Mouse (Mus musculus) forebrain, embryonic 11.5 days (tissue): ENCODE results near the gene Ccdc8. TPM values are rescaled to one million over a fixed set of nuclear protein-coding genes. Genes with fewer than 3 reads are reported as not detected.

Source experiments
- ATAC-seq: fragments of 200-750 bp; cut with Nextera tagmentation; replicated peaks from 2 replicates; pipeline ENCODE4 v1.8.0; 2017; ENCODE audit warnings: moderate TSS enrichment; ENCODE audit not compliant: low FRiP score
- DNase-seq: peaks from one replicate; pipeline ENCODE4 v3.0.0-alpha.2; 2017; ENCODE audit warnings: low spot score
- H3K27ac ChIP-seq: fragments of 300-500 bp; sonication (generic); 2 replicates; pipeline ENCODE4 v1.5.1; 2014; ENCODE audit warnings: low read depth, low read length
- H3K27me3 ChIP-seq: fragments of 300-500 bp; sonication (generic); 2 replicates; pipeline ENCODE4 v1.6.1; 2014; ENCODE audit warnings: mild to moderate bottlenecking, low read length, mixed read lengths; ENCODE audit not compliant: control insufficient read depth, insufficient read depth
- H3K36me3 ChIP-seq: fragments of 300-500 bp; sonication (generic); 2 replicates; pipeline ENCODE4 v1.6.1; 2014; ENCODE audit warnings: mild to moderate bottlenecking, low read length, moderate library complexity, mixed read lengths; ENCODE audit not compliant: control insufficient read depth, insufficient read depth
- H3K4me1 ChIP-seq: fragments of 300-500 bp; sonication (generic); replicated peaks from 2 replicates; pipeline ENCODE4 v1.6.1; 2014; ENCODE audit warnings: low read length, mixed read lengths; ENCODE audit not compliant: control insufficient read depth, insufficient read depth
- H3K4me2 ChIP-seq: fragments of 300-500 bp; sonication (generic); 2 replicates; pipeline ENCODE4 v1.6.1; 2014; ENCODE audit warnings: low read depth, mild to moderate bottlenecking, low read length, moderate library complexity, mixed read lengths; ENCODE audit not compliant: severe bottlenecking
- H3K4me3 ChIP-seq: fragments of 300-500 bp; sonication (generic); 2 replicates; pipeline ENCODE4 v1.5.1; 2014; ENCODE audit warnings: low read depth, low read length
- H3K9ac ChIP-seq: fragments of 300-500 bp; sonication (generic); 2 replicates; pipeline ENCODE4 v1.6.1; 2014; ENCODE audit warnings: low read length
- H3K9me3 ChIP-seq: fragments of 300-500 bp; sonication (generic); 2 replicates; pipeline ENCODE4 v1.6.1; 2016; ENCODE audit warnings: low read length, mixed read lengths; ENCODE audit not compliant: control insufficient read depth
- WGBS: fragments of 180-500 bp; shearing (Covaris S2); extraction: QIAGEN DNeasy Blood & Tissue Kit; methylation state at CpG from one replicate; pipeline ENCODE4 v1.1.7; 2014; 5-methylcytosine and 5-hydroxymethylcytosine counted together
- polyA plus RNA-seq: library from polyadenylated mRNA; unstranded; fragments of >200 nt; fragmentation: Nextera tagmentation; extraction: Ambion mirVana; gene quantifications from 2 replicates; pipeline ENCODE4 v1.2.1, GENCODE M21; 2014

Gene Ccdc8
- polyA plus RNA-seq, 1 experiment from 2014 or later: 19.0 TPM

DNA sequence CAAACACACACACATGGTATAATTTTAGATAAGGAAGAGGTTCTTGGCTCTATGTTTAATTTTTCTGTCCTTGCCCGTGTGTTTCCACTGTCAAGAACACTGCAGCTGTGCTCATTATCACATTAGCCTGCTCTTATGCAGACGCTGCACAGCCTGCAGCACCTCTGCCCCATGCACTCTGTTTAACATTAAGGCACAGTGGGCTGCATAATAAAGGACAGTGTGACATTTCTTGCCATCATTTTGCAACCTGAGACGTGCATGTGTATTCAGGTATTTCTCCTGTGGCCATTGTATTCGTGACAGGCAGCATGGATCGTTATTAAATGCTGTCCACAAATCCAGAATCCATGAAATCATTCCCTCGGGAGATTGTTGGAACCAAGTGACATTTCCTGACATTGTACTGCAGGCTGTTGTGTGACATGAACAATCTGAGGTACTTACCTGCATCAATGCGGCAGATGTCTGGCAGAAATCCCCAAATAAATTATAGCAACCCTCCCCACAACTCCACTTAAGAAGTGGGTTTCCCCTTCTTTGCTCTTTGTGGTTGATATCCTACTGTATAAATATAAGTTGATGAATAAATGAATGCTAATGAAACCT, 4.9 kb upstream of the Ccdc8 start:
- DNase-seq (no peak), ATAC-seq (no peak)
- no peaks in the 10 kb centered on the region for H3K9me3 ChIP-seq
- H3K36me3 ChIP-seq: no peaks in the 10 kb centered on the region
- H3K4me2 ChIP-seq: no peak overlapping the region
- no peak overlapping the region for H3K9ac ChIP-seq
- 68% methylated on average over 7 of the region's 7 CpGs for WGBS
- H3K27me3 ChIP-seq: no peaks in the 10 kb centered on the region
- H3K4me1 ChIP-seq: peaks cover 25% of the 10 kb centered on the region
- H3K27ac ChIP-seq: peak overlapping the region; percentile 70
- no peak overlapping the region for H3K4me3 ChIP-seq

DNA sequence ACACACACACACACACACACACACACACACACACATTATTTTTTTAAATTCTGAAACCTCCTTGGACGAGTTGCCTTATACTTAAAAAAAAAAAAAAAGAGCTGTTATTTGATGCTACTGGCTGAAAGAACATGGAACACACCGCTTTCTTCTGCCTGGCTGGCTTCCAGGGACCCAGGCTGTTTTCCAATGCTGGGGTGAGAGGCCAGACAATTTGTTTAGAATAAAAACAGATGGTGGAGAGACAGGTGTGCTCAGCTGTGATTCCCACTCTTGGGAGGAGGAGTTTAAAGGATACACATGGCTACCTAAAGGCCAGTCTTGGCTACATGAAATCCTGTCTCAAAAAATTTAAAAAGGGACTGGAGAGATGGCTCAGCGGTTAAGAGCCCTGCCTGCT, 4.1 kb upstream of the Ccdc8 start:
- Histone ChIP-seq H3K9ac (no peak overlapping the region), H3K36me3 (no peaks in the 10 kb centered on the region), H3K4me2 (no peak overlapping the region), H3K9me3 (no peaks in the 10 kb centered on the region), H3K27ac (peak overlapping the region; percentile 5; the same call in 1 of the 2 replicates), H3K4me3 (no peak overlapping the region), H3K4me1 (peaks cover 18% of the 10 kb centered on the region), H3K27me3 (no peaks in the 10 kb centered on the region)
- ATAC-seq (no peak), DNase-seq (no peak)
- WGBS: 57% methylated on average over 3 of the region's 3 CpGs

DNA sequence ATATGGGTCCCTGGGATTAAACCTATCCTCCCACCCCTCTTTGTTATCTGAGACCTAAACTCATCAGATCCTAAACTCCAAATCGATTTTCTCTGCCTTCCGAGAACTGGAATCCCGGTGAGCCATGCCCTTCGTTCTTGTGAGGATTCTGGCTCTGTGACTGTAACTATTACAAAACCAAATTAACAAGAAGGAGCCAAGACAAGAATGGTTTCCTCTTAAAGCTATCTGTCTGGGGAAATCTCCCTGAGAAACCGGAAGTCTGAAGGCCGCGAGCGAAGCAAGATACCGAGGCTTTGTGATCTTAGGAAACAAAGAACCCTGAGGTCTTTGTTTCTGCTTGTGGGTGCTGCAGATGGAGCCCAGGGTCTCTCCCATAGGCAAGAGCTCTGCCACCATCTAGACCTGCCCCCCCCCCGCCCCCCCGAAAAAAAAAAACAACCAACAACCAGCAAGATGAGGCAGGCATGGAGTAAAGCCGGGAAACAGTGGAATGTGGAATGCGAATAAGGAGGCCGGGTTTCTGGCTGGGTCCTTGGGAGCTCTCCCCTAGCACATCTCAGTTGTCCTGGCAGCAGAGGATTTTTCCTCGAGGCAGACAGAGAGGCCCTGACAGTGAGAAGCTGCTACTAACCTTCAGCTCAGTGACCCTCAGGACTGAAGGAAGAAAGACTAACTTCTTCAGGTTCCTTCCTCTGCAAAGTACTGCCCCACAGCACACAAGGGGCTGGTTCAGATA, 2.3 kb upstream of the Ccdc8 start:
- no peak overlapping the region for H3K9ac ChIP-seq
- peaks cover 17% of the 10 kb centered on the region for H3K4me1 ChIP-seq
- no peak overlapping the region for H3K4me2 ChIP-seq
- no peaks in the 10 kb centered on the region for H3K36me3 ChIP-seq
- peak overlapping the region; percentile 28 for H3K27ac ChIP-seq
- no peaks in the 10 kb centered on the region for H3K27me3 ChIP-seq
- H3K9me3 ChIP-seq: no peaks in the 10 kb centered on the region
- H3K4me3 ChIP-seq: no peak overlapping the region
- no peak for DNase-seq
- ATAC-seq: no peak
- WGBS: 38% methylated on average over 15 of the region's 15 CpGs

DNA sequence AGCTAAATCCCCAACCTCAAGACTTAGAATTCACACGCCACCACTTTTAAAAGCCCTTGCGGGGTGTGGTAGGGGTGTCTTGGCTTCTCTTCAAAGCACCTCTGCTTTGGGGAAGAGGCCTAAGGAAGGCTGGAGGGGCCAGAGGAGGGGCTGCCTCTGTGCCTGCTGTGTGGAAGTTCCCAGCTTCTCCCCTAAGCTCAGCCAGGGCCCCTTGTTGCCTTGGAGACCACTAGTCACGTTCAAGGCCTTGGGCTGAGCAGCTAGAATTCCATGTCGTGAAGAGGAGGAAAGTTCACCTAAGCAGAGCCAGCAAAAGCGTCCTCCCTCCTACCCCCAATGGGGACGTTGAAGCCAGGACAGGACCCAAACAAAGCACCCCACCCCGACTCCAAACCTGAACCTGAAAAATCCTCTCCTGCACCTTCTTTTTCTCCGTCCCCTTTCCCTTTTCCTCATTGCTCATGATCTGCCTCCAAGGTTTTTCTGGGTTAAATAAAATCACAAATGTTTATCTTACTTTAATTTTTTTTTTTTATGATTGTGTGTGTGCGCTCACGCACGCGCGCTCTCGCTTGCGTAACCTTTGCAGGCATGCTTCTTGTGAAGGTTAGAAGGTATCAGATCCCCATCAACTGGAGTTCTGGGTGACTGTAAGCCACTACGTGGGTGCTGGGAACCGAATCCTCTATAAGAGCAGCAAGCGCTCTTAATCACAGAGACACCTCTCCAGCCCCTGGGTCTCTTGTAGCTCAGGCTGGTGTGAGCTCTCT, 642 bp upstream of the Ccdc8 start:
- Histone ChIP-seq H3K27ac (peak overlapping the region; percentile 60), H3K4me1 (peaks cover 20% of the 10 kb centered on the region), H3K4me2 (peak overlapping the region; percentile 13; the same call in 1 of the 2 replicates), H3K27me3 (no peaks in the 10 kb centered on the region), H3K9me3 (no peaks in the 10 kb centered on the region), H3K36me3 (no peaks in the 10 kb centered on the region), H3K9ac (peak overlapping the region; percentile 28), H3K4me3 (no peak overlapping the region)
- ATAC-seq (peak; percentile 78), DNase-seq (peak; percentile 87)
- WGBS: 56% methylated on average over 18 of the region's 18 CpGs

DNA sequence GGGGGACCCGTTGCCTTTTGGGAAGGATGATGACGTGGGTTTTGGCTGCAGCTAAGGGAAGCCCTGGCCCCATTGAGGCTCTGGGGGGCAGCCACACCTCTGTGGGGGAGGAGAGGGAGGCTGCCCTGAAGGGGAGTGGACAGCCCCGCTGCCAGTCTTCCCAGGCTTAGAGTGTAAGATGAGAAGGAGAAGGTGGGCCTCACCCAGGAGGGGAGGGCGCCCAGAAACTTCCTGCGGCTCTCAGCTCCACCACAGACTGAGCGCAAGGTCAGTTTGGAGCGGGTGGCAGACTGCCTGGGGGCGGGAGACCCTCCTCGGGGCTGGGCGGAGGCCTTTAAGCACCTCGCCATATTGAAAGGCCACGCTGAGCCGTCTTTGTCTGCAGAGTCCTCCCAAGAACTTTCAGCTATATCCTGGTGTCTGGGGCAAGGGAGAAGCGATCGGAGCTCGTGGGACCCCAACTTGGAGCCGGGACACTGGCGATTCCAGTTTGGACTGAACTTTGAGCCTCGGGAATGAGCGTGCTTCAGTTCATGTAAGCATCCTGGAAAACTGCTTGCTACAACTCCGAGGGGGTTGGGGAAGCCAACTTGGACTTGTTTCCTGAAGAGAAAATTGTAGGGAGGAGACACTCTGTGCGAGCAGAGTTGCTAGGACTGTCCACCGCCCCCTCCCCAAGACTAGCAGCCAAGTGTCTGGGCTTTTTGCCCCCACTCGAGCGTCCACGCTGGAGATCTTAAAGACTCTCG, 1.3 kb downstream of the Ccdc8 start:
- DNase-seq (peak; percentile 87), ATAC-seq (peak; percentile 84)
- peak overlapping the region; percentile 82 for H3K9ac ChIP-seq
- H3K9me3 ChIP-seq: no peaks in the 10 kb centered on the region
- peak overlapping the region; percentile 44; the same call in 1 of the 2 replicates for H3K27ac ChIP-seq
- H3K4me1 ChIP-seq: peaks cover 17% of the 10 kb centered on the region
- H3K4me3 ChIP-seq: peak overlapping the region; percentile 45
- no peaks in the 10 kb centered on the region for H3K27me3 ChIP-seq
- H3K4me2 ChIP-seq: peak overlapping the region; percentile 80
- H3K36me3 ChIP-seq: no peaks in the 10 kb centered on the region
- under 1% methylated on average over 27 of the region's 27 CpGs for WGBS

DNA sequence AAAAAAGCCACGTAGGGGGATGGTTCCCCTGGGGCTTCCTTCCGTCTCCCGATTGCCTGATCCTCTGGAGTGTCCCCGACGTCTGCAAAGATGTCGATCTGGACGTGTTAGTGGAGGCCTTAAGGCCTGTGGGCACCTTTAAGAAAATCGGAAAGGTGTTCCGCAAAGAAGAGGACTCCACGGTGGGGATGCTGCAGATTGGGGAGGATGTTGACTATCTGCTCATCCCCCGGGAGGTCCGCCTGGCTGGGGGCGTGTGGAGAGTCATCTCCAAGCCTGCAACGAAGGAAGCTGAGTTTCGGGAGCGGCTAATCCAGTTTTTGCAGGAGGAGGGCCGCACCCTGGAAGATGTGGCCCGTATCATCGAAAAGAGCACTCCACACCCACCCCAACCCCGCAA, 1.9 kb downstream of the Ccdc8 start:
- Histone ChIP-seq H3K27ac (0 out of 2 replicates have a peak overlapping the region, but pooled peaks have one; percentile 37), H3K4me1 (peaks cover 17% of the 10 kb centered on the region), H3K4me3 (peak overlapping the region; percentile 45), H3K36me3 (no peaks in the 10 kb centered on the region), H3K27me3 (no peaks in the 10 kb centered on the region), H3K9ac (peak overlapping the region; percentile 82), H3K9me3 (no peaks in the 10 kb centered on the region), H3K4me2 (peak overlapping the region; percentile 80)
- DNase-seq: no peak
- WGBS: 9% methylated on average over 20 of the region's 20 CpGs
- no peak for ATAC-seq

DNA sequence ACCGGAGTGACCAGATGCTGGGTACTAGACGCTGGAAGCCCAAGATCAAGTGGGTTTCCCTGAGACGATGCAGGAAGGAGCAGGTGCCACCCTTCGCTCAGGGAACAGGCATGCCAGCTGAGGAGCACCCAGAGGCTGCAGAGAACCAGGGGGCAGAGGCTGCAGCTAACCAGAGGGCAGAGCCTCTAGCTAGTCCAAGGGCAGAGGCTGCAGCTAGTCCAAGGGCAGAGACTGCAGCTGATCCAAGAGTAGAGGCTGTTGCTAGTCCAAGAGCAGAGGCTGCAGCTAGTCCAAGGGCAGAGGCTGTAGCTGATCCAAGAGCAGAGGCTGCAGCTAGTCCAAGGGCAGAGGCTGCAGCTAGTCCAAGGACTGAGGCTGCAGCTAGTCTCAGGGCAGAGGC, 2.8 kb downstream of the Ccdc8 start:
- Histone ChIP-seq H3K4me1 (peaks cover 17% of the 10 kb centered on the region), H3K9ac (peak overlapping the region; percentile 82; the same call in 1 of the 2 replicates), H3K27ac (no peak overlapping the region), H3K9me3 (no peaks in the 10 kb centered on the region), H3K4me2 (peak overlapping the region; percentile 80), H3K27me3 (no peaks in the 10 kb centered on the region), H3K36me3 (no peaks in the 10 kb centered on the region), H3K4me3 (no peak overlapping the region)
- 91% methylated on average over 4 of the region's 4 CpGs for WGBS
- no peak for DNase-seq
- no peak for ATAC-seq

DNA sequence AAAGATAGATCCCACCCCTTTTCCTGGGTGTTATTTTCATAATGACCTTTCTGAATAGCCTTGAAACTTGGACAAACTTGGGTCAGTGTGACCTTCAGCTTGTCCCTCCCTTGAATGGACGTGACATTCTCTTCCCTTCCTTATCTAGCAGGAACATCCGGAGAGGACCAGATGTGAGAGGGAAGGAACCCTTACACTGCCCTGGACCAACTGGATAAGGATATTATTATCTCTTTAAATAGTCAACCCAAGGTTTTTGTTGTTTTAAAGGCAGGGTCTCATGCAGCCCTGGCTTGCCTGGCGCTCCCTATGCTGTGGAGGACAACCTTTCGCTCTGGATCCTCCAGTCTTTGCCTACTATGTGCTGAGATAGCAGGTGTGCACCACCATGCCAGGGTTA, 6.7 kb downstream of the Ccdc8 start:
- Histone ChIP-seq H3K27ac (no peak overlapping the region), H3K9ac (no peak overlapping the region), H3K9me3 (no peaks in the 10 kb centered on the region), H3K27me3 (no peaks in the 10 kb centered on the region), H3K4me3 (no peak overlapping the region), H3K4me2 (no peak overlapping the region), H3K36me3 (peaks cover 5% of the 10 kb centered on the region; the same call in 1 of the 2 replicates), H3K4me1 (peaks cover 6% of the 10 kb centered on the region)
- no peak for ATAC-seq
- DNase-seq: no peak
- WGBS: 64% methylated on average over 4 of the region's 4 CpGs
